Mouse (Mus musculus) C2C12 (cell line): ENCODE measurements around the gene Plcb2. TPM values are rescaled to one million over a fixed set of nuclear protein-coding genes. Genes with fewer than 3 reads are reported as not detected.

ENCODE experiments used
- H3K27me3 ChIP-seq: one replicate; pipeline ENCODE4 v1.6.1; 2011; ENCODE audit not compliant: control insufficient read depth, insufficient read depth, insufficient read length
- H3K36me3 ChIP-seq: one replicate; pipeline ENCODE4 v1.6.1; 2011; ENCODE audit not compliant: control insufficient read depth, insufficient read depth
- H3K4me3 ChIP-seq: one replicate; pipeline ENCODE4 v1.5.1; 2011; ENCODE audit warnings: mild to moderate bottlenecking, control low read depth; ENCODE audit not compliant: poor library complexity, insufficient read depth, severe bottlenecking
- H3K79me2 ChIP-seq: one replicate; pipeline ENCODE4 v1.6.1; 2011; ENCODE audit not compliant: control insufficient read depth, insufficient read depth
- H3K79me3 ChIP-seq: one replicate; pipeline ENCODE4 v1.6.1; 2011; ENCODE audit warnings: low read depth, control low read depth
- H3ac ChIP-seq: one replicate; pipeline ENCODE3; 2011; ENCODE audit warnings: low read depth; ENCODE audit not compliant: control insufficient read depth, insufficient read length
- CEBPB ChIP-seq: IDR thresholded peaks from one replicate; pipeline ENCODE4 v1.6.1; 2011; ENCODE audit warnings: low read depth, mild to moderate bottlenecking, control low read depth, moderate library complexity
- CTCF ChIP-seq: IDR thresholded peaks from one replicate; pipeline ENCODE4 v1.5.1; 2011; ENCODE audit not compliant: control insufficient read depth, insufficient read depth, insufficient read length
- FOSL1 ChIP-seq: IDR thresholded peaks from one replicate; pipeline ENCODE4 v1.8.0; 2011; ENCODE audit warnings: mild to moderate bottlenecking, low read length; ENCODE audit not compliant: poor library complexity, insufficient read depth, severe bottlenecking
- MAX ChIP-seq: IDR thresholded peaks from one replicate; pipeline ENCODE4 v1.6.1; 2011; ENCODE audit warnings: mild to moderate bottlenecking, control low read depth
- MYOD1 ChIP-seq: IDR thresholded peaks from one replicate; pipeline ENCODE4 v1.6.1; 2011; ENCODE audit warnings: low read depth; ENCODE audit not compliant: control insufficient read depth, insufficient read length
- MYOG ChIP-seq: IDR thresholded peaks from one replicate; pipeline ENCODE4 v1.6.1; 2011; ENCODE audit not compliant: control insufficient read depth, insufficient read length; ENCODE audit errors: extremely low read depth
- USF1 ChIP-seq: IDR thresholded peaks from one replicate; pipeline ENCODE4 v1.6.1; 2011; ENCODE audit warnings: low read depth, mild to moderate bottlenecking, control low read depth, moderate library complexity
- polyA plus RNA-seq: library from polyadenylated mRNA; unstranded; fragments of >200 nt; fragmentation: generic; extraction: Trizol; gene quantifications from one replicate; pipeline ENCODE4 v1.2.1, GENCODE M21; 2012; ENCODE audit warnings: missing spikeins

The Plcb2 gene
- polyA plus RNA-seq, 1 experiment: not detected

- Histone ChIP-seq H3K36me3 (no peaks in the 10 kb centered on the region), H3K27me3 (peaks cover 34% of the 10 kb centered on the region), H3K79me2 (no peaks in the 10 kb centered on the region), H3K4me3 (no peak overlapping the region), H3ac (no peak overlapping the region), H3K79me3 (no peaks in the 10 kb centered on the region)
- no peak for TF ChIP-seq MYOD1
- no peak for TF ChIP-seq CTCF
- no peak for TF ChIP-seq MYOG
- TF ChIP-seq MAX: no peak
- no peak for TF ChIP-seq USF1
- no peak for TF ChIP-seq FOSL1
- TF ChIP-seq CEBPB: no peak
Observed at GRCm38 (mm10) chr2:118673686-118674465, 54.4 kb downstream of the Plcb2 start.

GRCm38 (mm10) chr2:118671728-118672127 lies 56.5 kb downstream of the Plcb2 start:
- Histone ChIP-seq H3K27me3 (peaks cover 19% of the 10 kb centered on the region), H3K36me3 (no peaks in the 10 kb centered on the region), H3K79me3 (no peaks in the 10 kb centered on the region), H3K4me3 (no peak overlapping the region), H3K79me2 (no peaks in the 10 kb centered on the region), H3ac (no peak overlapping the region)
- TF ChIP-seq CTCF (no peak), MYOD1 (no peak), USF1 (no peak), FOSL1 (no peak), MYOG (no peak), MAX (no peak), CEBPB (no peak)

GRCm38 (mm10) chr2:118669785-118670184 lies 58.5 kb downstream of the Plcb2 start:
- no peak overlapping the region for H3K4me3 ChIP-seq
- H3ac ChIP-seq: no peak overlapping the region
- H3K79me2 ChIP-seq: no peaks in the 10 kb centered on the region
- TF ChIP-seq MYOD1 (no peak), MYOG (no peak), USF1 (no peak), CTCF (no peak), FOSL1 (no peak), CEBPB (no peak), MAX (no peak)
- H3K36me3 ChIP-seq: no peaks in the 10 kb centered on the region
- H3K79me3 ChIP-seq: no peaks in the 10 kb centered on the region
- H3K27me3 ChIP-seq: peaks cover 9% of the 10 kb centered on the region

GRCm38 (mm10) chr2:118669245-118669644 lies 59.0 kb downstream of the Plcb2 start:
- no peaks in the 10 kb centered on the region for H3K79me2 ChIP-seq
- no peaks in the 10 kb centered on the region for H3K36me3 ChIP-seq
- H3ac ChIP-seq: no peak overlapping the region
- no peak for TF ChIP-seq MYOD1
- no peak for TF ChIP-seq FOSL1
- TF ChIP-seq CTCF: no peak
- TF ChIP-seq CEBPB: no peak
- no peak for TF ChIP-seq MYOG
- no peak for TF ChIP-seq MAX
- no peak for TF ChIP-seq USF1
- H3K27me3 ChIP-seq: peaks cover 6% of the 10 kb centered on the region
- no peak overlapping the region for H3K4me3 ChIP-seq
- no peaks in the 10 kb centered on the region for H3K79me3 ChIP-seq

- no peaks in the 10 kb centered on the region for H3K79me3 ChIP-seq
- H3ac ChIP-seq: no peak overlapping the region
- H3K79me2 ChIP-seq: no peaks in the 10 kb centered on the region
- H3K36me3 ChIP-seq: no peaks in the 10 kb centered on the region
- H3K27me3 ChIP-seq: no peaks in the 10 kb centered on the region
- H3K4me3 ChIP-seq: no peak overlapping the region
- TF ChIP-seq MAX: no peak
- TF ChIP-seq USF1: no peak
- TF ChIP-seq FOSL1: no peak
- TF ChIP-seq CEBPB: no peak
- TF ChIP-seq CTCF: no peak
- TF ChIP-seq MYOD1: no peak
- no peak for TF ChIP-seq MYOG
Observed at GRCm38 (mm10) chr2:118667181-118667580, 61.1 kb downstream of the Plcb2 start.
